Mouse (Mus musculus) adrenal gland, postnatal 10 days (tissue): ENCODE measurements around the gene Cacna1c. TPM values are rescaled to one million over a fixed set of nuclear protein-coding genes. Genes with fewer than 3 reads are reported as not detected.

Source experiments
- DNase-seq: peaks from one replicate; pipeline ENCODE4 v3.0.0; 2021; ENCODE audit warnings: mixed read lengths
- total RNA-seq, 2 experiments: library from RNA; stranded (reverse); gene quantifications; 2 replicates each; pipeline ENCODE4 v1.2.3; 2021

Cacna1c gene
- total RNA-seq, 2 experiments from 2014 or later = 39.2 to 58.2 TPM

- DNase-seq = no peak
Measured at GRCm38 (mm10) chr6:119008638-119009166, 187.5 kb downstream of the Cacna1c start.

DNA sequence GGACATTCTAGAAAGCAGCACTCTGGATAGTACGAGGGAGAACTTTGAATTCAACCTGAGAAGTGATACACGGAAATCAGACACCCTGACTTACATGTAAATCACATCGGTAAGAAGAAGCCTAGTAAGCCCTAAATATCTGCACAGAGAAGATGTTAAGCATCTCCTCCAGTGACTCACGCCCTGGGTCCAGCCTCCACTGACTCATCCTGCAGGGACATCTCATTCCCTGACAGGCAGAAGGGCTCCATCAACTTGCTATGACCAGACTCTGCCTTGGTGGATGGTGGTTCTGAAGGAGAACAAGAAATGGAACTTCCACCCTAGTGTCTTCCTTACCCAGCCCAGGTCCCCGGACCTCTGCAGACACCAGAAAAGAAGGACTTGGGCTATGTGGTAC is 191.6 kb downstream of the Cacna1c start:
- DNase-seq = no peak

DNA sequence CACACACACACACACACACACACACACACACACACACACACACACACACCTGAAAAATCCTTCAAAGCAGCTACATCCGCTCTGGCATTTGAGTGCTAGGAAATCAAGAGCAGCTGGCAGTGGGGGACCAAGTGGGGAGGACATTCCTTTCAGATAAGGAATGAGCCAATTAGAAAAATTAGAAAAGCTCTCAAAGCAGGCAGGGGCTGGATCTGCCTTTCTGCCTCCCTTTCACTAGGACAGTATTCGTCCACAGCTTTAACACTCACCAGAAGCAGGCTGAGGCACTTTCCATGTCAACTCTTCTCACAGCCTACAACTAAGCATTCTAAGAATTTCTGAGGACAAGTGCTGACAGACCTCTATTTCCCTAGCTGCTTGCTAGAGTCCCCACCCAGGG is 194.8 kb downstream of the Cacna1c start:
- DNase-seq = no peak

- DNase-seq = no peak
Measured at GRCm38 (mm10) chr6:119000255-119000654, 196.0 kb downstream of the Cacna1c start.

- DNase-seq = no peak
Measured at GRCm38 (mm10) chr6:118999329-118999875, 196.8 kb downstream of the Cacna1c start.

GRCm38 (mm10) chr6:118997397-118997796 is 198.8 kb downstream of the Cacna1c start:
- no peak for DNase-seq

- no peak for DNase-seq
Measured at GRCm38 (mm10) chr6:118994272-118995061, 201.8 kb downstream of the Cacna1c start.

GRCm38 (mm10) chr6:118992391-118992790 is 203.8 kb downstream of the Cacna1c start:
- DNase-seq = no peak

- no peak for DNase-seq
Measured at GRCm38 (mm10) chr6:118989999-118990776, 206.0 kb downstream of the Cacna1c start.

GRCm38 (mm10) chr6:118984181-118984901 is 211.9 kb downstream of the Cacna1c start:
- peak; percentile 49 for DNase-seq

GRCm38 (mm10) chr6:118983471-118984040 is 212.7 kb downstream of the Cacna1c start:
- DNase-seq = no peak

DNA sequence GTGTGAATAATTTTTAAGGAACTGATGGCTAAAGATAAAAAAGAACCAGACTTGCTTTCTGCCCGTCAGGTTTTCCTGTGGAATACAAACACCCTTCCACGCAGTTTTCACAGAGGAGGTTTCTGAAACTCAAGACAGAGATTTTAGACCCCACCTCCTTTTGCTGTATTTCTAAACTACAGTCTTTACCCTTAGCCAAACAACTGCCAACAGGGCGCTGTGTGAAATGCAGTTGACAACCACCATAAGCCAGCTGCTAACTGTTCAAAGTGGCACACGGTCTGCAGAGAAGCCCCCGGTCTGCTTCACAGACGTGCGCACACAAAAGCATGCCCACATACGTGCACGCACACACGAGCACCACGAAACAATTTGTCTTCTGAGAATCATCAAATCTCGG is 216.0 kb downstream of the Cacna1c start:
- no peak for DNase-seq

GRCm38 (mm10) chr6:118977443-118978271 is 218.6 kb downstream of the Cacna1c start:
- no peak for DNase-seq

DNA sequence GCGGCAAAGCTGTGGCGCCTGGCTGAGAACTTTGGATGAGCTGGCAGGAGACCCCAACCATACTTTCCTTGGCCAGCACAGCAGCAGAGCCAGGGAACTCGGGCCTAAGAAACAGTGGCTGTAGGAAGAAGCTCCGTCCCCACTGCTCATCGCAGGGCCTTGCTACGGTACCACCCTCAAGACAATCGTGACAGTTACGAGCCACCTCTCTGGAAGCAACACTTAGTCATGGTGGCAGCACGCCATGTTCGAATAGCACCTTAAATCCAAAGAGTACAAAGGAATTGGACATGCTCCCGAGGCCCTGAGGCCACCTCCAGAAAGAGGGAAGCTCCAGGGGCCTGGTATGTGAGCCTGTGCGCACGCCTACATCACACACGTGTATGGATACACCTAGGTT is 219.6 kb downstream of the Cacna1c start:
- DNase-seq = no peak

GRCm38 (mm10) chr6:118971844-118972531 is 224.2 kb downstream of the Cacna1c start:
- DNase-seq = no peak

GRCm38 (mm10) chr6:118968776-118969175 is 227.4 kb downstream of the Cacna1c start:
- no peak for DNase-seq

DNA sequence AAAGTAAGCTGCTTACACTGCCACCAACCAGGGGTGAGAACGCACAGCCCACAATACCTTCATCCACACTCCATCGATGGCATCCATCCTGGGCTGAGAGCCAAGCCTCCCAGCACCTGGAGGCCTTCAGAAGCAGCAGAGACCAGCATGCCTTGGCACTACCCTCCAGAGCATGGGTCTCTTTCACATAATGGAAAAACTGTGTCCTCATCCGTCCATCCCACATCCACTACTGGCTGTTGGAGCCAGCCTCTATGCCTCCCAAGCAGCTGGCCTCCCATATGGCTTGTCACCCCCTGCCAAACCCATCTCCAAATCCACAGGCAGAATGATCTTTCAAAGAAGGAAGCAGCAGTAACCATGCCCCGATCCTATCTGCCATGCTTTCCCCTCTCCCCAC is 229.3 kb downstream of the Cacna1c start:
- DNase-seq = no peak

DNA sequence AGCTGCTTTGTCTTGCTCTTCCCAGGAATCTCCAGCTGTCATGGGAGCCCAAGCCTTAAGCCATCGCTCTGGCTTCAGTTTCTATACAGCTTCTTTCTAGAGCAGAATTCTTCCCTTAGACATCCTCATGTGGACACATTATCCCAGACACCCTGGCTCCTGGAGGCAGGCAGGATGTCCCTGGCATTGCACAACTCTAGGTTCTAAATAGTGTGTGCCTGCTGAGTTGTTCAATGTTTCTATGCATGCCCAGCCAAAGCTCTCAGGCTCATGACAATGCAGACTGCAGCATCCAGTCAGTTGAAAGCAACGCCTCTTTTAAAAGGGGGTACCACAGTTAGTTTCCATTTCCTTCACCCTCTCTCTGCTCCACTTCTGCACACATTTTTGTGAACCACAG is 230.6 kb downstream of the Cacna1c start:
- no peak for DNase-seq

DNA sequence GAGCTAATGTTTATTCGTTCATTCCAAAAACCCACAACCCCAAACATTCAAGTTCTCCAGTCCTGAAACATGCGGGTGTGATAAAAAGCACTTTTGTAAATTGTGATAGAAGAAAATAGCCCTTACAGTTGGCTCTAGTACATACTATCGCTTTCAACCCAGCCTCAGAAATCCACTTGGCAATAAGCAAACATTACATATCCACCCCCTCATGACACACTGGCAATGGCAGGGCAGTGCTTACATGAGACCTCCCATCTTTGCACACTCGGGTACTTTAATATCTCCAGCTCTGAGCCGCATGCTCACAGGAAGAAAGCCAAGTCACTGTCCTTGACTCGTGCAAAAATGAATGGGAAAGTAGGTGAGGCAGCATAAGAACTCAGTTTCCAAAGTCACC is 232.4 kb downstream of the Cacna1c start:
- no peak for DNase-seq

DNA sequence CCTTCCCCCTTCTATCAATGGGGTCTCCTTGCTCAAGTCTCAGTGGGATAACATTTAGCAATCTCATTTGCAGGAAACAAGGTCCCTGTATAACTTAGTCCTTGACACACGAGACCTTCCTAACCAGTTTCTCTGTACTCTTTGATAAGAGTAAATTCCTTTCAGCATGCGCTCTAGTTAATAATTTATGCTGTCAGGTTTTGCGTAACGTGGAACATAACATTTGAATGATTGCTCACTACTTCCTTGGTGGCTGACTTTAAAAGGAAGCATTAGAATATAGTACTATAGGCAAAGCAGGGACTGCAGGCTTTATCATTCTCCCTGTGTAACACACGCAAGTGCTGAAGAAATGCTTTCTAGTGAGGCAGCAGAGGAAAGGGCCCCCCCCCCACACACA is 232.9 kb downstream of the Cacna1c start:
- DNase-seq = no peak
